Mouse (Mus musculus) forebrain, embryonic 11.5 days (tissue): ENCODE results near the gene Gm20388. TPM values are rescaled to one million over a fixed set of nuclear protein-coding genes. Genes with fewer than 3 reads are reported as not detected.

Experiments
- ATAC-seq: fragments of 200-750 bp; cut with Nextera tagmentation; replicated peaks from 2 replicates; pipeline ENCODE4 v1.8.0; 2017; ENCODE audit warnings: moderate TSS enrichment; ENCODE audit not compliant: low FRiP score
- DNase-seq: peaks from one replicate; pipeline ENCODE4 v3.0.0-alpha.2; 2017; ENCODE audit warnings: low spot score
- H3K27ac ChIP-seq: fragments of 300-500 bp; sonication (generic); 2 replicates; pipeline ENCODE4 v1.5.1; 2014; ENCODE audit warnings: low read depth, low read length
- H3K27me3 ChIP-seq: fragments of 300-500 bp; sonication (generic); 2 replicates; pipeline ENCODE4 v1.6.1; 2014; ENCODE audit warnings: mild to moderate bottlenecking, low read length, mixed read lengths; ENCODE audit not compliant: control insufficient read depth, insufficient read depth
- H3K36me3 ChIP-seq: fragments of 300-500 bp; sonication (generic); 2 replicates; pipeline ENCODE4 v1.6.1; 2014; ENCODE audit warnings: mild to moderate bottlenecking, low read length, moderate library complexity, mixed read lengths; ENCODE audit not compliant: control insufficient read depth, insufficient read depth
- H3K4me1 ChIP-seq: fragments of 300-500 bp; sonication (generic); replicated peaks from 2 replicates; pipeline ENCODE4 v1.6.1; 2014; ENCODE audit warnings: low read length, mixed read lengths; ENCODE audit not compliant: control insufficient read depth, insufficient read depth
- H3K4me2 ChIP-seq: fragments of 300-500 bp; sonication (generic); 2 replicates; pipeline ENCODE4 v1.6.1; 2014; ENCODE audit warnings: low read depth, mild to moderate bottlenecking, low read length, moderate library complexity, mixed read lengths; ENCODE audit not compliant: severe bottlenecking
- H3K4me3 ChIP-seq: fragments of 300-500 bp; sonication (generic); 2 replicates; pipeline ENCODE4 v1.5.1; 2014; ENCODE audit warnings: low read depth, low read length
- H3K9ac ChIP-seq: fragments of 300-500 bp; sonication (generic); 2 replicates; pipeline ENCODE4 v1.6.1; 2014; ENCODE audit warnings: low read length
- H3K9me3 ChIP-seq: fragments of 300-500 bp; sonication (generic); 2 replicates; pipeline ENCODE4 v1.6.1; 2016; ENCODE audit warnings: low read length, mixed read lengths; ENCODE audit not compliant: control insufficient read depth
- WGBS: fragments of 180-500 bp; shearing (Covaris S2); extraction: QIAGEN DNeasy Blood & Tissue Kit; methylation state at CpG from one replicate; pipeline ENCODE4 v1.1.7; 2014; 5-methylcytosine and 5-hydroxymethylcytosine counted together
- polyA plus RNA-seq: library from polyadenylated mRNA; unstranded; fragments of >200 nt; fragmentation: Nextera tagmentation; extraction: Ambion mirVana; gene quantifications from 2 replicates; pipeline ENCODE4 v1.2.1, GENCODE M21; 2014

Gm20388 gene
- polyA plus RNA-seq, 1 experiment from 2014 or later, result not detected

GRCm38 (mm10) chr8:120288122-120288908, 377.7 kb downstream of the Gm20388 start:
- WGBS, result 42% methylated on average over 21 of the region's 21 CpGs
- Histone ChIP-seq H3K4me1 (peaks cover 37% of the 10 kb centered on the region), H3K36me3 (no peaks in the 10 kb centered on the region), H3K27me3 (no peaks in the 10 kb centered on the region), H3K4me3 (no peak overlapping the region), H3K9ac (no peak overlapping the region), H3K27ac (no peak overlapping the region), H3K9me3 (no peaks in the 10 kb centered on the region), H3K4me2 (no peak overlapping the region)
- ATAC-seq (peak; percentile 39; the same call in 1 of the 2 replicates), DNase-seq (peak; percentile 75)

DNA sequence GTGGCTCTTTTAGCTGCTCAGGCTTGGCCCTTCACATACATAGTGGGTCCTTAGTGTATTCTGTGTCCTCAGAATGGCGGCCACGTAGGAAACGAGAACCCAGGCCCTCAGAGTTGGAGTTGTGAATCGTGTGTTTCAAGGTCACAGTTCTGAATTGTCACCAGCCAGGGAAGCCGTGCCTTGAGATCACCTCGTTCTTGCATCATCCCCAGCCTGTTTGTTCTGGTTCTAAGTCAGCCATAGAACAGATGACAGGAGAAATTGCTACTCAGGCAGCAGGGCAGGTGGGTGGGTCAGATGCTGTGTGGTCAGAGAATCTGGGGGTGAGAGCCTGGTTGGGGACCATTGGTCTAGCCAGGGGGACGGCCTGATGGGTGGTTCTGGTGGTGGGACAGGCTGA, 378.6 kb downstream of the Gm20388 start:
- no peaks in the 10 kb centered on the region for H3K27me3 ChIP-seq
- 85% methylated on average over 7 of the region's 7 CpGs for WGBS

GRCm38 (mm10) chr8:120289698-120290181, 379.1 kb downstream of the Gm20388 start:
- DNase-seq (peak; percentile 58), ATAC-seq (no peak)
- no peak overlapping the region for H3K4me2 ChIP-seq
- H3K9ac ChIP-seq, result no peak overlapping the region
- H3K27ac ChIP-seq, result peak overlapping the region; percentile 20
- WGBS, result 47% methylated on average over 8 of the region's 10 CpGs
- H3K27me3 ChIP-seq, result no peaks in the 10 kb centered on the region
- H3K4me3 ChIP-seq, result no peak overlapping the region
- no peaks in the 10 kb centered on the region for H3K36me3 ChIP-seq
- peaks cover 44% of the 10 kb centered on the region for H3K4me1 ChIP-seq
- H3K9me3 ChIP-seq, result no peaks in the 10 kb centered on the region

More for the DNA sequence above, 378.6 kb downstream of the Gm20388 start:
- Histone ChIP-seq H3K9me3 (no peaks in the 10 kb centered on the region), H3K4me3 (no peak overlapping the region), H3K4me1 (peaks cover 41% of the 10 kb centered on the region), H3K27ac (peak overlapping the region; percentile 20; the same call in 1 of the 2 replicates), H3K9ac (no peak overlapping the region), H3K4me2 (no peak overlapping the region), H3K36me3 (no peaks in the 10 kb centered on the region)
- DNase-seq (no peak), ATAC-seq (no peak)

DNA sequence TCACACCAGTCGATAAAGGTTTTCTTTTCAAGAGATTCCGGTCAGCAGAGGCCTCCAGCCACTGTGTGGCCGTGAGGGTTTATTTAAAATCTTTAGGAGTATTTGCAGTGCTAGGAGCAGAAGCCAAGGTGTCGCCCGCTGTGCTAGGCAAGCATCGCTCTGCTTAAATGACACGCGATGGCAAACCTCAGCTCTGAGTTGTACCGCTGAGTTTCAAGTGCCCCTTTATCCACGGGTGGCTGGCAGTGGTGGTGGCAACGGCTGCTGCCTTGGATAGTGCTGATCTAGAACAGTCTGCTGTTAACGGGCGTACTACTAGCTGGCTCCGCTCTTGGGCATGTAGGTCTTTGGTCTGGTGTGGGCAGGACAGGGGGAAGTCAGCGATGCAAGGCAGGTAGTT, 380.0 kb downstream of the Gm20388 start:
- Histone ChIP-seq H3K9ac (no peak overlapping the region), H3K36me3 (no peaks in the 10 kb centered on the region), H3K9me3 (no peaks in the 10 kb centered on the region), H3K4me3 (no peak overlapping the region), H3K4me2 (no peak overlapping the region), H3K4me1 (peaks cover 47% of the 10 kb centered on the region), H3K27ac (no peak overlapping the region), H3K27me3 (no peaks in the 10 kb centered on the region)
- ATAC-seq, result no peak
- DNase-seq, result no peak
- 68% methylated on average over 15 of the region's 15 CpGs for WGBS

GRCm38 (mm10) chr8:120291650-120292049, 381.0 kb downstream of the Gm20388 start:
- Histone ChIP-seq H3K27ac (no peak overlapping the region), H3K36me3 (no peaks in the 10 kb centered on the region), H3K4me2 (no peak overlapping the region), H3K27me3 (peaks cover 2% of the 10 kb centered on the region), H3K4me3 (no peak overlapping the region), H3K9ac (no peak overlapping the region), H3K9me3 (no peaks in the 10 kb centered on the region), H3K4me1 (peaks cover 55% of the 10 kb centered on the region)
- ATAC-seq, result no peak
- 86% methylated on average over 9 of the region's 9 CpGs for WGBS
- DNase-seq, result no peak

- DNase-seq (peak; percentile 73), ATAC-seq (0 out of 2 replicates have a peak, but pooled peaks have one; percentile 4)
- H3K9me3 ChIP-seq, result no peaks in the 10 kb centered on the region
- peaks cover 61% of the 10 kb centered on the region for H3K4me1 ChIP-seq
- WGBS, result 49% methylated on average over 8 of the region's 8 CpGs
- H3K4me3 ChIP-seq, result no peak overlapping the region
- peak overlapping the region; percentile 11; the same call in 1 of the 2 replicates for H3K4me2 ChIP-seq
- peaks cover 6% of the 10 kb centered on the region for H3K27me3 ChIP-seq
- H3K36me3 ChIP-seq, result no peaks in the 10 kb centered on the region
- peak overlapping the region; percentile 43 for H3K9ac ChIP-seq
- peak overlapping the region; percentile 86 for H3K27ac ChIP-seq
These were observed 381.9 kb downstream of the Gm20388 start for GRCm38 (mm10) chr8:120292316-120293107.

- peak; percentile 61 for ATAC-seq
- 17% methylated on average over 18 of the region's 18 CpGs for WGBS
- H3K4me3 ChIP-seq, result no peak overlapping the region
- H3K9me3 ChIP-seq, result no peaks in the 10 kb centered on the region
- H3K27ac ChIP-seq, result peak overlapping the region; percentile 86
- peak overlapping the region; percentile 43 for H3K9ac ChIP-seq
- peak overlapping the region; percentile 26; the same call in 1 of the 2 replicates for H3K4me2 ChIP-seq
- peaks cover 6% of the 10 kb centered on the region for H3K27me3 ChIP-seq
- H3K4me1 ChIP-seq, result peaks cover 73% of the 10 kb centered on the region
- DNase-seq, result peak; percentile 81
- H3K36me3 ChIP-seq, result no peaks in the 10 kb centered on the region
These were observed 383.0 kb downstream of the Gm20388 start for GRCm38 (mm10) chr8:120293421-120294357.
